3 mouse cellular contexts compared by ENCODE assay signal in the genomic region with DNA sequence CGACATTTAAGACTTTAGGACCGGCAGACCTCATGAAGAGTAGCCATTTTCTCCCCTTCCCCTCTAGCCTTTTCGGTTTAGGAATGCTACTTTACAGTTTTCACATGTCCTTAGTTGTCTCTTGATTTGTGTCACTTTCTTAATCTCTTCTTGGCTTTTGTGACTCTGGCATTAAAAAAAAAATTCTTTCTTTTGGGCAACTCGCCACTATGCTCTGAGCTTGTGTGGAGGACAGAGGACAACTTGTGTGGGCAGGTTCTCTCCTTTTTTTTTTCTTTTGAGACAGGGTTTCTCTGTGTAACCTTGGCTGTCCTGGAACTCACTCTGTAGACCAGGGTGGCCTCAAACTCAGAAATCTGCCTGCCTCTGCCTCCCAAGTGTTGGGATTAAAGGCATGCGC.
DNase-seq lines count a peak whose midpoint lies in the region.

No protein-coding gene starts in this region.

- peak; percentile 16 for DNase-seq in adipocyte (ENCODE audit: low spot score)
- DNase-seq in fat pad, adult 2 months (ENCODE audit: extremely low read depth, low read depth, low spot score) = peak; percentile 64
- DNase-seq in gonadal fat pad, adult 2 months (ENCODE audit: low read depth) = peak; percentile 75

Comparison
In these comparisons a context has a peak if more than half of its experiments do, and no peak if none do; other contexts are left out.
1. DNase-seq: peak in every context shown above with its lines; median percentile 75 in gonadal fat pad, adult 2 months; 64 in fat pad, adult 2 months; 16 in adipocyte.